ENCODE assay signal across 9 mouse cellular contexts in the genomic region with DNA sequence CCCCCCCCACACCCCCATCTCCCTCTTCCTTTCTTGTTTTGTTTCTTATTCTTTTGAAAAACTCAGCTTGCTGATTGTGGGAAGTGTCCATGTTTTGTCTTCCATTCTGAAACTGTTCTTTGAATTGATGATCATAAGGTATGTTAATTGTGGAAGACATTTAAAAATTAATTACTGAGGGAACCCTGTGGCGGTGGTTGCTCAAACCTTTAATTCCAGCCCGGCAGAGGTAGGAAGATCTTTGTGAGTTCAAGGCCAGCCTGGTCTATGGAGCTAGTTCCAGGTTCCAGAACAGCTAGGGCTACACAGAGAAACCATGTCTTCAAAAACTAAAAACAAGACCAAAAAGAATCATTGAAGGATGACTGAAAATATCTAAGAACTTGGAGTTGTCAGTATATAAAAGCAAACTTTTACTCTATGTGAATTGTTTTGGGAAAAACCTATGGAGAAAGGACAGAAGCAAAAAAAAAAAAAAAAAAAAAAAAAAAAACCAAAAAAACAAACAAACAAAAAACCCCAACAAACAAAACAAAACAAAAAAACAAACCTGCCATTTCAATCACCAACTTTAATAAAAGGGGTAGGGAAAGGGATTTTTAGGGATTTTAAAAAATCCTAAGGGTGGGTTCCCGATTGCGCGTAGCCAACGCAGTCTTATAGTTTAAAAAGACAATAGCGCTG. TPM values are rescaled to one million over a fixed set of nuclear protein-coding genes. Genes with fewer than 3 reads are reported as not detected.
DNase-seq lines count a peak whose midpoint lies in the region; ATAC-seq and TF ChIP-seq lines count a peak whose summit lies in the region.
"Had no signal": no experiment of that assay in that cellular context is flagged by ENCODE, and none has a peak within 500 bp of the region (broad histone marks: within the 10 kb centered on the region; RNA-seq: fewer than 3 reads in every experiment).

No protein-coding gene starts in this region.

- no peak for ATAC-seq in heart, embryonic 13.5 days (ENCODE audit: extremely low read depth, insufficient number of reproducible peaks, low FRiP score, low TSS enrichment)
- ATAC-seq in heart, embryonic 16.5 days (replicated peaks; ENCODE audit: extremely low read depth, insufficient read depth, low FRiP score) = no peak

- no peaks in the 10 kb centered on the region for H3K9me3 ChIP-seq in heart, embryonic 13.5 days
- no peaks in the 10 kb centered on the region for H3K9me3 ChIP-seq in MEL (replicated peaks; ENCODE audit: insufficient read depth, low read length)
- no peaks in the 10 kb centered on the region for H3K9me3 ChIP-seq in heart, embryonic 16.5 days (replicated peaks; ENCODE audit: control insufficient read depth, low read length)

- H3K27me3 ChIP-seq in heart, embryonic 13.5 days (replicated peaks) = no peaks in the 10 kb centered on the region
- no peaks in the 10 kb centered on the region for H3K27me3 ChIP-seq in MEL (ENCODE audit: control insufficient read depth in 1 of 2, insufficient read depth in 2 of 2, low read length in 2 of 2)
- H3K27me3 ChIP-seq in heart, embryonic 16.5 days (ENCODE audit: control insufficient read depth, insufficient read depth, low read length) = no peaks in the 10 kb centered on the region; the same call in 1 of the 2 replicates

- DNase-seq in heart, adult 9 months (ENCODE audit: low spot score in 2 of 2) = no peak
- peak; percentile 78 for DNase-seq in MEL (ENCODE audit: low read depth, low spot score)
- no peak for DNase-seq in cerebellum, adult 11-12 months
- no peak for DNase-seq in cerebellum, adult 11 months
- no peak for DNase-seq in cerebellum, adult 9-10 months

- H3K4me2 ChIP-seq in heart, embryonic 13.5 days = peak overlapping the region; percentile 69
- H3K4me2 ChIP-seq in heart, embryonic 16.5 days (ENCODE audit: low read depth, low read length) = peak overlapping the region; percentile 64

- peaks cover 15% of the 10 kb centered on the region for H3K4me1 ChIP-seq in heart, embryonic 13.5 days
- peaks cover 0 to 5% of the 10 kb centered on the region in 2 experiments; a peak in 2 of 4 replicates for H3K4me1 ChIP-seq in MEL (ENCODE audit: control insufficient read depth in 1 of 2, insufficient read depth in 2 of 2, low read length in 2 of 2)
- H3K4me1 ChIP-seq in heart, embryonic 16.5 days (ENCODE audit: control insufficient read depth, insufficient read depth, low read length) = peaks cover 20% of the 10 kb centered on the region

- H3K9ac ChIP-seq in heart, embryonic 13.5 days = peak overlapping the region; percentile 70
- H3K9ac ChIP-seq in MEL (ENCODE audit: control insufficient read depth, low read depth, low read length, poor library complexity, severe bottlenecking) = peak overlapping the region; percentile 66
- peak overlapping the region; percentile 59; the same call in 1 of the 2 replicates for H3K9ac ChIP-seq in heart, embryonic 16.5 days (ENCODE audit: low read length)

- WGBS in heart, embryonic 13.5 days = 19% methylated on average over 7 of the region's 7 CpGs
- WGBS in heart, embryonic 16.5 days = 27% methylated on average over 7 of the region's 7 CpGs
- WGBS in macrophage (ENCODE audit: missing documents) = 44% methylated on average over 7 of the region's 7 CpGs

- H3K79me2 ChIP-seq in MEL (ENCODE audit: control insufficient read depth, insufficient read depth, low read length, poor library complexity) (no peaks in the 10 kb centered on the region), macrophage (ENCODE audit: inconsistent target) (no peaks in the 10 kb centered on the region)

- no peak for TF ChIP-seq RAD21 in MEL (IDR thresholded peaks at IDR 0.05; ENCODE audit: low read depth, low read length)

- no peaks in the 10 kb centered on the region for H3K36me3 ChIP-seq in heart, embryonic 13.5 days
- H3K36me3 ChIP-seq in MEL (ENCODE audit: control insufficient read depth in 1 of 2, insufficient read depth in 2 of 2, low read length in 2 of 2) (peaks cover 0 to 4% of the 10 kb centered on the region in 2 experiments; a peak in 1 of 4 replicates), macrophage (ENCODE audit: inconsistent target) (no peaks in the 10 kb centered on the region)
- no peaks in the 10 kb centered on the region for H3K36me3 ChIP-seq in heart, embryonic 16.5 days (ENCODE audit: control insufficient read depth, insufficient read depth)

- peak overlapping the region; percentile 50 for H3K4me3 ChIP-seq in heart, embryonic 13.5 days
- peak overlapping the region; percentile 63 to 66 for H3K4me3 ChIP-seq in MEL (ENCODE audit: control insufficient read depth in 1 of 2, insufficient read depth in 1 of 2, low read depth in 2 of 2, low read length in 2 of 2)
- peak overlapping the region; percentile 51 for H3K4me3 ChIP-seq in heart, embryonic 16.5 days (ENCODE audit: low read length)
- peak overlapping the region; percentile 26 for H3K4me3 ChIP-seq in macrophage (ENCODE audit: inconsistent target)

- no peak for TF ChIP-seq CTCF in MEL (IDR thresholded peaks at IDR 0.05 in 2 of 3, conservative IDR thresholded peaks at IDR 0.05 in 1 of 3; ENCODE audit: control insufficient read depth in 1 of 3, insufficient read depth in 1 of 3, low read depth in 2 of 3, low read length in 3 of 3, poor library complexity in 1 of 3, severe bottlenecking in 1 of 3)

- TF ChIP-seq POLR2A in MEL (IDR thresholded peaks at IDR 0.05; ENCODE audit: control insufficient read depth in 1 of 2, insufficient read depth in 1 of 2, low read depth in 1 of 2, low read length in 2 of 2, poor library complexity in 1 of 2) = no peak

- TF ChIP-seq EP300 in MEL (IDR thresholded peaks at IDR 0.05; ENCODE audit: low read depth in 1 of 2, low read length in 2 of 2) = no peak

- H3K27ac ChIP-seq in heart, embryonic 13.5 days (replicated peaks) = no peak overlapping the region
- H3K27ac ChIP-seq in MEL (ENCODE audit: control insufficient read depth, low read depth, low read length) (peak overlapping the region; percentile 83), macrophage (no peak overlapping the region)
- no peak overlapping the region for H3K27ac ChIP-seq in heart, embryonic 16.5 days (ENCODE audit: low read length)

TF ChIP-seq in MEL, 35 proteins besides CTCF, POLR2A, EP300 and RAD21:
- TF ChIP-seq MAFK (IDR thresholded peaks at IDR 0.05; ENCODE audit: borderline replicate concordance, low read depth, low read length) = no peak
- TF ChIP-seq MYB (IDR thresholded peaks at IDR 0.05; ENCODE audit: low read depth, low read length) = no peak
- TF ChIP-seq ZNF384 (IDR thresholded peaks at IDR 0.05; ENCODE audit: low read depth, low read length) = peak; percentile 71
- 0 out of 2 replicates have a peak, but pooled peaks have one; percentile 27 for TF ChIP-seq MAZ (IDR thresholded peaks at IDR 0.05; ENCODE audit: low read depth, low read length)
- TF ChIP-seq TBP (IDR thresholded peaks at IDR 0.05; ENCODE audit: low read depth, low read length) = peak; percentile 57; the same call in 1 of the 2 replicates
- TF ChIP-seq MXI1 (IDR thresholded peaks at IDR 0.05; ENCODE audit: low read depth, low read length) = no peak
- TF ChIP-seq CHD1 (IDR thresholded peaks at IDR 0.05; ENCODE audit: low read depth, low read length) = peak; percentile 82; the same call in 1 of the 2 replicates
- no peak for TF ChIP-seq MEF2A (IDR thresholded peaks at IDR 0.05; ENCODE audit: extremely low read depth, insufficient replicate concordance, low read depth, low read length, poor library complexity, severe bottlenecking)
- no peak for TF ChIP-seq ETS1 (IDR thresholded peaks at IDR 0.05; ENCODE audit: low read depth, low read length)
- TF ChIP-seq ZC3H11A (IDR thresholded peaks at IDR 0.05; ENCODE audit: low read depth, low read length) = no peak
- no peak for TF ChIP-seq MYC (IDR thresholded peaks at IDR 0.05; ENCODE audit: low read depth, low read length)
- TF ChIP-seq ZKSCAN1 (IDR thresholded peaks at IDR 0.05; ENCODE audit: low read depth, low read length) = no peak
- no peak for TF ChIP-seq RCOR1 (IDR thresholded peaks at IDR 0.05; ENCODE audit: low read depth, low read length)
- no peak for TF ChIP-seq TCF12 (IDR thresholded peaks at IDR 0.05; ENCODE audit: low read depth, low read length)
- TF ChIP-seq USF1 (IDR thresholded peaks at IDR 0.05; ENCODE audit: low read depth, low read length) = no peak
- 0 out of 2 replicates have a peak, but pooled peaks have one; percentile 23 for TF ChIP-seq SIN3A (IDR thresholded peaks at IDR 0.05; ENCODE audit: low read length)
- no peak for TF ChIP-seq NELFE (IDR thresholded peaks at IDR 0.05; ENCODE audit: low read depth, low read length)
- no peak for TF ChIP-seq POLR2AphosphoS5 (IDR thresholded peaks at IDR 0.05; ENCODE audit: borderline replicate concordance, low read depth, low read length)
TF ChIP-seq in MEL: peak in this region for 5.

RNA-seq across cellular contexts. Expression of a gene that starts 11.0 kb away (rescaled TPM):
- 332 and 344 TPM in 2 replicates for polyA plus RNA-seq in heart, embryonic 13.5 days (2015; fragmentation: Nextera tagmentation; extraction: Ambion mirVana)
- 107 and 128 TPM in 2 replicates for total RNA-seq in MEL (2012; rRNA removed)
- polyA plus RNA-seq in MEL (2012; ENCODE audit: insufficient read depth in 1 of 2, insufficient read length in 2 of 2, low read depth in 1 of 2, low replicate concordance in 2 of 2, missing spikeins in 1 of 2) (100 to 1,000 TPM; 190 to 292 TPM), macrophage (2018) (377 to 571 TPM (median 378 TPM) in 3 replicates)
- polyA plus RNA-seq in heart, embryonic 16.5 days (2015; fragmentation: Nextera tagmentation; extraction: Ambion mirVana) = 294 and 363 TPM in 2 replicates
- 100 to 1,000 TPM; 267 to 473 (median 379) TPM for total RNA-seq in macrophage (2018; cell fraction: chromatin; rRNA removed)
- total RNA-seq in macrophage (2018; cell fraction: cytosol; rRNA removed) = 100 to 1,000 TPM; 308 to 444 (median 369) TPM
- total RNA-seq in macrophage (2018; cell fraction: nucleus; rRNA removed) = 100 to 1,000 TPM; 206 to 324 (median 272) TPM

RNA-seq across cellular contexts. Expression of a gene that starts 37.3 kb away (rescaled TPM):
- polyA plus RNA-seq in heart, embryonic 13.5 days (2015; fragmentation: Nextera tagmentation; extraction: Ambion mirVana) = 6.8 and 7.9 TPM in 2 replicates
- not detected in 2 replicates for total RNA-seq in MEL (2012; rRNA removed)
- under 1 TPM in 1 of 2 experiments, not detected in 1; 0.03 TPM for polyA plus RNA-seq in MEL (2012; ENCODE audit: insufficient read depth in 1 of 2, insufficient read length in 2 of 2, low read depth in 1 of 2, low replicate concordance in 2 of 2, missing spikeins in 1 of 2)
- 8.7 and 9.3 TPM in 2 replicates for polyA plus RNA-seq in heart, embryonic 16.5 days (2015; fragmentation: Nextera tagmentation; extraction: Ambion mirVana)
- 1 to 10 TPM in 1 of 26 experiments, under 1 TPM in 9, not detected in 16; 0.12 to 1.4 (median 0.35) TPM for total RNA-seq in macrophage (2018; cell fraction: chromatin; rRNA removed)
- total RNA-seq in macrophage (2018; cell fraction: cytosol; rRNA removed) = under 1 TPM in 7 of 26 experiments, not detected in 19; 0.03 to 0.10 (median 0.09) TPM
- under 1 TPM in 3 of 26 experiments, not detected in 23; 0.12 to 0.55 (median 0.23) TPM for total RNA-seq in macrophage (2018; cell fraction: nucleus; rRNA removed)
- polyA plus RNA-seq in macrophage (2018) = not detected in 3 replicates
- total RNA-seq: neutrophil, adult 5-6 weeks had no signal
